Mouse (Mus musculus) thymus, adult 2 months (tissue): ENCODE results near the gene Chmp2b.

Experiments used
- CTCF ChIP-seq: fragments of 200-500 bp; IDR thresholded peaks from 2 replicates; pipeline ENCODE4 v1.5.1; 2012; ENCODE audit warnings: mild to moderate bottlenecking, control low read depth, low read length, moderate library complexity, borderline replicate concordance; ENCODE audit not compliant: control insufficient read depth, poor library complexity, insufficient read depth; ENCODE audit errors: extremely low read depth
- POLR2A ChIP-seq: fragments of 200-500 bp; IDR thresholded peaks from 2 replicates; pipeline ENCODE4 v1.6.1; 2012; ENCODE audit warnings: mild to moderate bottlenecking, low read length, control low read depth, moderate library complexity; ENCODE audit not compliant: control insufficient read depth, poor library complexity, insufficient read depth; ENCODE audit errors: extremely low read depth

- TF ChIP-seq CTCF = no peak
- no peak for TF ChIP-seq POLR2A
These were observed 29.1 kb downstream of the Chmp2b start for GRCm38 (mm10) chr16:65533315-65533999.
